Mouse (Mus musculus) embryonic facial prominence, embryonic 11.5 days (tissue): ENCODE measurements at regions not wholly inside any gene's neighbourhood (a gene's known extent, or its start where the extent isn't known, plus 50 kb on each side); places are given as distances from the start of the nearest gene placed in this dataset.
"Not testable (repeated sequence)": the region's sequence is repeated elsewhere in the genome, so short reads cannot be mapped to it uniquely, and the experiment has no call there.

Experiments
- ATAC-seq: fragments of 200-750 bp; cut with Nextera tagmentation; replicated peaks from 2 replicates; pipeline ENCODE4 v1.8.0; 2017; ENCODE audit warnings: low read depth; ENCODE audit not compliant: insufficient number of reproducible peaks, low FRiP score, low TSS enrichment
- DNase-seq: peaks from one replicate; pipeline ENCODE4 v3.0.0-alpha.2; 2015; ENCODE audit warnings: low spot score
- H3K27ac ChIP-seq: fragments of 300-500 bp; sonication (generic); replicated peaks from 2 replicates; pipeline ENCODE4 v1.5.1; 2014; ENCODE audit warnings: mild to moderate bottlenecking, low read depth, low read length, control low read depth
- H3K27me3 ChIP-seq: fragments of 300-500 bp; sonication (generic); 2 replicates; pipeline ENCODE4 v1.6.1; 2014; ENCODE audit warnings: mild to moderate bottlenecking, low read length, moderate library complexity, mixed read lengths; ENCODE audit not compliant: control insufficient read depth, insufficient read depth
- H3K36me3 ChIP-seq: fragments of 300-500 bp; sonication (generic); replicated peaks from 2 replicates; pipeline ENCODE4 v1.6.1; 2014; ENCODE audit warnings: low read depth, mild to moderate bottlenecking, low read length, moderate library complexity, mixed read lengths; ENCODE audit not compliant: control insufficient read depth, insufficient read depth
- H3K4me1 ChIP-seq: fragments of 300-500 bp; sonication (generic); 2 replicates; pipeline ENCODE4 v1.6.1; 2014; ENCODE audit warnings: low read length, mixed read lengths; ENCODE audit not compliant: control insufficient read depth, insufficient read depth
- H3K4me2 ChIP-seq: fragments of 300-500 bp; sonication (generic); 2 replicates; pipeline ENCODE4 v1.6.1; 2014; ENCODE audit warnings: low read depth, mild to moderate bottlenecking, control low read depth, low read length, moderate library complexity
- H3K4me3 ChIP-seq: fragments of 300-500 bp; sonication (generic); 2 replicates; pipeline ENCODE4 v1.5.1; 2014; ENCODE audit warnings: low read depth, low read length, control low read depth
- H3K9ac ChIP-seq: fragments of 300-500 bp; sonication (generic); replicated peaks from 2 replicates; pipeline ENCODE4 v1.6.1; 2014; ENCODE audit warnings: mild to moderate bottlenecking, control low read depth, low read length
- H3K9me3 ChIP-seq: fragments of 300-500 bp; sonication (generic); replicated peaks from 2 replicates; pipeline ENCODE4 v1.6.1; 2016; ENCODE audit warnings: mild to moderate bottlenecking, low read length, inconsistent platforms, mixed read lengths; ENCODE audit not compliant: control insufficient read depth
- WGBS: fragments of 180-500 bp; shearing (Covaris S2); extraction: QIAGEN DNeasy Blood & Tissue Kit; methylation state at CpG from one replicate; pipeline ENCODE4 v1.1.7; 2014; 5-methylcytosine and 5-hydroxymethylcytosine counted together

- Histone ChIP-seq H3K4me1 (no peaks in the 10 kb centered on the region), H3K27ac (no peak overlapping the region), H3K27me3 (no peaks in the 10 kb centered on the region), H3K9ac (no peak overlapping the region), H3K4me3 (no peak overlapping the region), H3K36me3 (no peaks in the 10 kb centered on the region), H3K9me3 (no peaks in the 10 kb centered on the region), H3K4me2 (no peak overlapping the region)
- WGBS: 49% methylated on average over 4 of the region's 4 CpGs
- no peak for ATAC-seq
- DNase-seq: no peak
Observed at GRCm38 (mm10) chr14:9411822-9412403, 745.9 kb upstream of the 4930452B06Rik start.

- no peaks in the 10 kb centered on the region for H3K36me3 ChIP-seq
- ATAC-seq (no peak), DNase-seq (no peak)
- no peaks in the 10 kb centered on the region for H3K27me3 ChIP-seq
- no peak overlapping the region for H3K9ac ChIP-seq
- no peaks in the 10 kb centered on the region for H3K4me1 ChIP-seq
- H3K27ac ChIP-seq: no peak overlapping the region
- WGBS: 85% methylated on average over 7 of the region's 7 CpGs
- no peak overlapping the region for H3K4me2 ChIP-seq
- no peak overlapping the region for H3K4me3 ChIP-seq
- no peaks in the 10 kb centered on the region for H3K9me3 ChIP-seq
Observed at GRCm38 (mm10) chr14:9403688-9404087, 737.6 kb upstream of the 4930452B06Rik start.

GRCm38 (mm10) chr14:9400861-9401260, 734.8 kb upstream of the 4930452B06Rik start:
- Histone ChIP-seq H3K36me3 (no peaks in the 10 kb centered on the region), H3K4me3 (no peak overlapping the region), H3K4me2 (no peak overlapping the region), H3K9ac (no peak overlapping the region), H3K9me3 (no peaks in the 10 kb centered on the region), H3K27ac (no peak overlapping the region), H3K27me3 (no peaks in the 10 kb centered on the region), H3K4me1 (no peaks in the 10 kb centered on the region)
- ATAC-seq (no peak), DNase-seq (no peak)
- WGBS: 89% methylated on average over 1 of the region's 1 CpGs

GRCm38 (mm10) chr14:9393271-9393771, 727.3 kb upstream of the 4930452B06Rik start:
- H3K27me3 ChIP-seq: no peaks in the 10 kb centered on the region
- no peak overlapping the region for H3K27ac ChIP-seq
- no peaks in the 10 kb centered on the region for H3K36me3 ChIP-seq
- DNase-seq: peak; percentile 83
- WGBS: 26% methylated on average over 4 of the region's 4 CpGs
- H3K4me2 ChIP-seq: no peak overlapping the region
- no peaks in the 10 kb centered on the region for H3K4me1 ChIP-seq
- H3K9me3 ChIP-seq: no peaks in the 10 kb centered on the region
- ATAC-seq: no peak
- no peak overlapping the region for H3K9ac ChIP-seq
- no peak overlapping the region for H3K4me3 ChIP-seq

GRCm38 (mm10) chr14:9389878-9390536, 724.0 kb upstream of the 4930452B06Rik start:
- H3K9me3 ChIP-seq, DNase-seq, H3K4me1 ChIP-seq, H3K27ac ChIP-seq, H3K36me3 ChIP-seq, ATAC-seq, H3K4me3 ChIP-seq, H3K4me2 ChIP-seq, H3K9ac ChIP-seq, H3K27me3 ChIP-seq: not testable (repeated sequence)
- WGBS: 95% methylated on average over 5 of the region's 5 CpGs

GRCm38 (mm10) chr14:9389180-9389579, 723.1 kb upstream of the 4930452B06Rik start:
- no peaks in the 10 kb centered on the region for H3K9me3 ChIP-seq
- DNase-seq (no peak), ATAC-seq (no peak)
- WGBS: 81% methylated on average over 7 of the region's 7 CpGs
- no peaks in the 10 kb centered on the region for H3K27me3 ChIP-seq
- H3K9ac ChIP-seq: no peak overlapping the region
- H3K4me1 ChIP-seq: no peaks in the 10 kb centered on the region
- no peak overlapping the region for H3K4me2 ChIP-seq
- no peak overlapping the region for H3K27ac ChIP-seq
- no peak overlapping the region for H3K4me3 ChIP-seq
- H3K36me3 ChIP-seq: no peaks in the 10 kb centered on the region
